Mouse (Mus musculus): ENCODE results near the gene H2bfm. TPM values are rescaled to one million over a fixed set of nuclear protein-coding genes. Genes with fewer than 3 reads are reported as not detected.
"Not testable (repeated sequence)": the region's sequence is repeated elsewhere in the genome, so short reads cannot be mapped to it uniquely, and the experiment has no call there.

Gene H2bfm
- not detected in 2 replicates for total RNA-seq (2015; ENCODE audit: low replicate concordance)
- total RNA-seq (2017; ENCODE audit: low replicate concordance): not detected in 2 replicates

DNA sequence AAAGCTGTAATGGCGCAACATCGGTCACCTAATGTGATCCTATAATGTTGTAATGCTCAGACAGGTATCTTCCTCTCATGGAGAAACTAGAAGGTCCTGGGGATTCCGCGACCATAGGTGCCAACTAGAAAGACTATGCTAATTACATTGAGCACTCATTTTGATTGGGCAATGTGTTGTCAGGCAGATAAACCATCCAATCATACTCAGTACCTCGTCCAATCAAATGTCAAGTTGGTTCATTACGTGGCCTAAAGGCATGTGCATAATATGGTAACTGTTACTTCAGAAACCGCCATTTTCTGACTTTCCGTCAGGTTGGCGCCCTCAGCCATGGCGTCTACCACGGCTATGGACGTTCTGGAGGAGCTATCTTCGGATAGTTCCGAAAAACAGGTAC lies at the start of gene H2bfm:
Gene H2bfm (plus strand): TSS at position 295 of the 400 bp plus-strand sequence.
- no peak for ATAC-seq (replicated peaks; ENCODE audit: low FRiP score, poor library complexity, severe bottlenecking)

DNA sequence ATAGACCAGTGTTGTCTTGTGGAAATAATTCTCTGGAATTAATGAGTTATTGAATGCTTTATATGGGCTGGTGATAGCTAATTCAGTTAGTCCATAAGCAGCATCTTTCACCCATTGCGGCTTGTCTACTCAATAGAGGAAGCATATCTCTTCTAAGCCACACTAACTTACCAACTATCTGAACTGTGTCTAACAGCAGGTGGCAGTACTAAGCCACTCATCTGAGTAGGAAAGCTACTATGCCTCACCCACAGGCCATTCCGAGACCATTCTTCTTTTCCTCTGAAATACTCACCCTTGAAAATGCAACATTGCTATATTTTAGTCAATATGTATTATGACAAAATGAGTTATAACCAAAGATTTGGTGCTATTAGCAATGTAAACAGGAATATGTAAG lies 31.4 kb upstream of the H2bfm start:
- no peak for ATAC-seq (replicated peaks; ENCODE audit: low FRiP score, poor library complexity, severe bottlenecking)

GRCm38 (mm10) chrX:136904369-136904768 lies 22.8 kb upstream of the H2bfm start:
- ATAC-seq (replicated peaks; ENCODE audit: low FRiP score, poor library complexity, severe bottlenecking): no peak

- ATAC-seq (replicated peaks; ENCODE audit: low FRiP score, poor library complexity, severe bottlenecking): no peak
Observed at GRCm38 (mm10) chrX:136925863-136926262, 1.3 kb upstream of the H2bfm start.

DNA sequence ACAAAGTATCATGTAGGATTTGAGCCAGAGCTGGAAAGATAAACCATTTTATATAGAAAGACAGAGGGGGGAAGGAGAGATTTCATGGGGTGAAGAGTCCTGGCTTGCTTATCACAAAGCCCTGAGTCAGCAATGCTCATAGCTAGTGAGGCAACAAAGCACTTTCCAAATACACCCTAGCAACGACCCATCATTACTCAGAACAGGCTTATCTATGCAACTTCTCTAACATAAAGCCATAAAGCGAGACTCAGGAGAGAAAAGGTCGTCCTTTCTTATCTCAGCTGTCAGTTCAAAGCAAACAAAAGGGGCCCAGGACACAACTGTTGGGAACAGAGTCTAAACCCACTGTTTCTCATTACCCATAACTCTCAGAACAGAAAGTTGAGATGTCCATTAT lies 10.9 kb downstream of the H2bfm start:
- ATAC-seq (replicated peaks; ENCODE audit: low FRiP score, poor library complexity, severe bottlenecking): no peak

- not testable (repeated sequence) for ATAC-seq (replicated peaks; ENCODE audit: low FRiP score, poor library complexity, severe bottlenecking)
Observed at GRCm38 (mm10) chrX:136957583-136958279, 30.6 kb downstream of the H2bfm start.

- not testable (repeated sequence) for ATAC-seq (replicated peaks; ENCODE audit: low FRiP score, poor library complexity, severe bottlenecking)
Observed at GRCm38 (mm10) chrX:136958300-136958699, 31.2 kb downstream of the H2bfm start.

- ATAC-seq (replicated peaks; ENCODE audit: low FRiP score, poor library complexity, severe bottlenecking): no peak
Observed at GRCm38 (mm10) chrX:136959688-136960087, 32.6 kb downstream of the H2bfm start.

DNA sequence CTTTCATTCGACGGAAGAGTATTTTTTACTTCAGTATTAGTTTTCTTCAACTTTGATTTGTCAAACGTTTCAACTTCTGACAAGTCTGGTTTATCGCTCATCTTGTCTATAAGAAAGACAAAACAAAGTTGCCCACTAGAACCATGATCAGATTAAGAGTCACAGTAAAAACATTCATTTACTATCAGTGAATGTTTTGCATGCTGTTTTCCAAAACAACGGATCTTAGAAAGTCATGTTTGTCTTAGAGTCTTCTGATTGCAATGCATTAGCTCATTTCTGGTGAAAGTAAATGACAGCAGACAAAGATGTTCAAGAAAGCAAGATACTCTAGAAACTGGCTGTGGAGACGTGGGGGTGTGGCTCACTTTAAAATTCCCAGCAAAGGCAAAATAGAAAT lies 48.3 kb downstream of the H2bfm start, which contains the start of gene Tmsb15b2:
Gene Tmsb15b2 (minus strand): TSS at position 101 of the 400 bp plus-strand sequence.
- ATAC-seq (replicated peaks; ENCODE audit: low FRiP score, poor library complexity, severe bottlenecking): not testable (repeated sequence)

DNA sequence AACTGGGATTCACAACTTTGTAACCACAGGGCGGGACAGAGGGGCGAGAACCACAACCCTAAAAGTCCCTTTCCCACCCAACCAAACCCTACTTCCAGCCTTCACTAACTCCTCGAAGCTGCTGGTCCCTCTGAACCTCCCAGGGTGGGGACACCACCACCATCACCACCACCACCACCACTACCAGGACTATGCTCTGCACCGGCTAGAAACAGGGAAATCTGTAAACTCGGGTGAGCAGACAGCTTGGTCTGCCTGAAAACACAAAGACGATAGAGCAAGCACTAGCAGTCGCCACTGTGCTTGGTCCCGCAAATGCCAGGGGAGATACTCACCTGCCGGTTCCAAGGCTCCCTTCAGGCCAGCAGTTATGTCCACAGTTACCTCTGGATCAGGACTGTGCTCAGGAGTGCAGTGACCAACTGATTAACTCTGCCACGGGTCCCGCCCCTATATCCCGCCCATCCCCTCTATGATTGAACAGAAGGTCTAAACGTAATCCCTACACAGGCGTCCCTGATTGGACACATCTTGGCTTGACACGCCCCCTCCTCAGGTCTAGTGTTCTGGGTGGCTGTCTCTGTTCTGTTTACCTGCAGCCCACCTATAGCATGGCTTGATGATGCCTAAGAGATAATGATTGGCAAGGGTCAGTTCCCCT lies 49.4 kb downstream of the H2bfm start, which contains the start of the genes Tmsb15l and Tmsb15b1:
Gene Tmsb15l (minus strand): TSS at position 446 of the 661 bp plus-strand sequence.
Gene Tmsb15b1 (minus strand): TSS at position 451 of the 661 bp plus-strand sequence.
- no peak for ATAC-seq (replicated peaks; ENCODE audit: low FRiP score, poor library complexity, severe bottlenecking)

Other genes starting within 250 kb of the H2bfm start
- gene Tceal1, start 219.3 kb upstream of the H2bfm start, total RNA-seq (2015; ENCODE audit: low replicate concordance): not detected in 2 replicates
- gene Tceal1, start 219.3 kb upstream of the H2bfm start, total RNA-seq (2017; ENCODE audit: low replicate concordance): 0.28 TPM in 1 of 2 replicates, not detected in the other
- 42.1 and 57.5 TPM in 2 replicates for gene Morf4l2, start 183.6 kb upstream of the H2bfm start, total RNA-seq (2015; ENCODE audit: low replicate concordance)
- gene Morf4l2, start 183.6 kb upstream of the H2bfm start, total RNA-seq (2017; ENCODE audit: low replicate concordance): 120 and 125 TPM in 2 replicates
- not detected in 2 replicates for gene Glra4, start 147.2 kb upstream of the H2bfm start, total RNA-seq (2015; ENCODE audit: low replicate concordance)
- not detected in 2 replicates for gene Glra4, start 147.2 kb upstream of the H2bfm start, total RNA-seq (2017; ENCODE audit: low replicate concordance)
- gene Plp1, start 104.7 kb upstream of the H2bfm start, total RNA-seq (2015; ENCODE audit: low replicate concordance): 0.42 TPM in 1 of 2 replicates, not detected in the other
- gene Plp1, start 104.7 kb upstream of the H2bfm start, total RNA-seq (2017; ENCODE audit: low replicate concordance): 0.28 TPM in 1 of 2 replicates, not detected in the other
- not detected in 2 replicates for gene Rab9b, start 58.6 kb upstream of the H2bfm start, total RNA-seq (2015; ENCODE audit: low replicate concordance)
- gene Rab9b, start 58.6 kb upstream of the H2bfm start, total RNA-seq (2017; ENCODE audit: low replicate concordance): not detected in 2 replicates
- gene Tmsb15b2, start 48.2 kb downstream of the H2bfm start, total RNA-seq (2015; ENCODE audit: low replicate concordance): not detected in 2 replicates
- not detected in 2 replicates for gene Tmsb15b2, start 48.2 kb downstream of the H2bfm start, total RNA-seq (2017; ENCODE audit: low replicate concordance)
- gene Tmsb15l, start 49.5 kb downstream of the H2bfm start, total RNA-seq (2015; ENCODE audit: low replicate concordance): not detected in 2 replicates
- 3.8 TPM in 1 of 2 replicates, not detected in the other for gene Tmsb15l, start 49.5 kb downstream of the H2bfm start, total RNA-seq (2017; ENCODE audit: low replicate concordance)
- gene Tmsb15b1, start 49.5 kb downstream of the H2bfm start, total RNA-seq (2015; ENCODE audit: low replicate concordance): not detected in 2 replicates
- 1.7 TPM in 1 of 2 replicates, not detected in the other for gene Tmsb15b1, start 49.5 kb downstream of the H2bfm start, total RNA-seq (2017; ENCODE audit: low replicate concordance)
- 0.77 TPM in 1 of 2 replicates, not detected in the other for gene Zcchc18, start 65.8 kb downstream of the H2bfm start, total RNA-seq (2015; ENCODE audit: low replicate concordance)
- gene Zcchc18, start 65.8 kb downstream of the H2bfm start, total RNA-seq (2017; ENCODE audit: low replicate concordance): 0.28 TPM in 1 of 2 replicates, not detected in the other
- 3.8 and 4.6 TPM in 2 replicates for gene Slc25a53, start 111.0 kb downstream of the H2bfm start, total RNA-seq (2015; ENCODE audit: low replicate concordance)
- 1.8 and 7.8 TPM in 2 replicates for gene Slc25a53, start 111.0 kb downstream of the H2bfm start, total RNA-seq (2017; ENCODE audit: low replicate concordance)
- 0.58 and 1.0 TPM in 2 replicates for gene Fam199x, start 122.3 kb downstream of the H2bfm start, total RNA-seq (2015; ENCODE audit: low replicate concordance)
- gene Fam199x, start 122.3 kb downstream of the H2bfm start, total RNA-seq (2017; ENCODE audit: low replicate concordance): 2.0 and 2.2 TPM in 2 replicates
- gene Esx1, start 194.8 kb downstream of the H2bfm start, total RNA-seq (2015; ENCODE audit: low replicate concordance): not detected in 2 replicates
- gene Esx1, start 194.8 kb downstream of the H2bfm start, total RNA-seq (2017; ENCODE audit: low replicate concordance): not detected in 2 replicates

All from erythroblast, adult 5-6 weeks (primary cell).